Mouse (Mus musculus) midbrain, embryonic 16.5 days (tissue): Measurements from ENCODE around the gene Scarf1. TPM values are rescaled to one million over a fixed set of nuclear protein-coding genes. Genes with fewer than 3 reads are reported as not detected.

Source experiments
- ATAC-seq: fragments of 200-750 bp; cut with Nextera tagmentation; 2 replicates; pipeline ENCODE4 v1.8.0; 2017; ENCODE audit warnings: moderate TSS enrichment
- H3K27ac ChIP-seq: fragments of 300-500 bp; sonication (generic); 2 replicates; pipeline ENCODE4 v1.5.1; 2014; ENCODE audit warnings: mild to moderate bottlenecking, low read length, mixed read lengths
- H3K27me3 ChIP-seq: fragments of 300-500 bp; sonication (generic); 2 replicates; pipeline ENCODE4 v1.6.1; 2014; ENCODE audit warnings: low read depth, low read length, mixed read lengths; ENCODE audit not compliant: control insufficient read depth, insufficient read depth
- H3K36me3 ChIP-seq: fragments of 300-500 bp; sonication (generic); 2 replicates; pipeline ENCODE4 v1.6.1; 2014; ENCODE audit warnings: mild to moderate bottlenecking, low read length, moderate library complexity, mixed read lengths; ENCODE audit not compliant: control insufficient read depth, insufficient read depth
- H3K4me1 ChIP-seq: fragments of 300-500 bp; sonication (generic); 2 replicates; pipeline ENCODE4 v1.6.1; 2014; ENCODE audit warnings: mild to moderate bottlenecking, low read length, mixed read lengths; ENCODE audit not compliant: control insufficient read depth, insufficient read depth
- H3K4me2 ChIP-seq: fragments of 300-500 bp; sonication (generic); 2 replicates; pipeline ENCODE4 v1.6.1; 2014; ENCODE audit warnings: mild to moderate bottlenecking, low read length, mixed read lengths
- H3K4me3 ChIP-seq: fragments of 300-500 bp; sonication (generic); 2 replicates; pipeline ENCODE4 v1.5.1; 2014; ENCODE audit warnings: low read depth, mild to moderate bottlenecking, low read length, moderate library complexity, mixed read lengths
- H3K9ac ChIP-seq: fragments of 300-500 bp; sonication (generic); 2 replicates; pipeline ENCODE4 v1.6.1; 2014; ENCODE audit warnings: low read depth, low read length, mixed read lengths
- H3K9me3 ChIP-seq: fragments of 300-500 bp; sonication (generic); replicated peaks from 2 replicates; pipeline ENCODE4 v1.6.1; 2014; ENCODE audit warnings: mild to moderate bottlenecking, low read length, mixed read lengths; ENCODE audit not compliant: control insufficient read depth, poor library complexity, severe bottlenecking
- WGBS: fragments of 180-500 bp; shearing (Covaris S2); extraction: QIAGEN DNeasy Blood & Tissue Kit; methylation state at CpG from one replicate; pipeline ENCODE4 v1.1.7; 2014; 5-methylcytosine and 5-hydroxymethylcytosine counted together
- polyA plus RNA-seq: library from polyadenylated mRNA; unstranded; fragments of >200 nt; fragmentation: Nextera tagmentation; extraction: Ambion mirVana; gene quantifications from 2 replicates; pipeline ENCODE4 v1.2.1, GENCODE M21; 2015

Scarf1 gene
- polyA plus RNA-seq, 1 experiment from 2014 or later = 3.4 TPM

- no peak overlapping the region for H3K9ac ChIP-seq
- H3K4me2 ChIP-seq = no peak overlapping the region
- no peak overlapping the region for H3K27ac ChIP-seq
- H3K27me3 ChIP-seq = no peaks in the 10 kb centered on the region
- no peaks in the 10 kb centered on the region for H3K9me3 ChIP-seq
- no peak overlapping the region for H3K4me3 ChIP-seq
- H3K4me1 ChIP-seq = no peaks in the 10 kb centered on the region
- H3K36me3 ChIP-seq = no peaks in the 10 kb centered on the region
- 85% methylated on average over 15 of the region's 15 CpGs for WGBS
- ATAC-seq = no peak
These were observed 12.3 kb downstream of the Scarf1 start for GRCm38 (mm10) chr11:75525531-75526125.

GRCm38 (mm10) chr11:75526943-75527342 lies 13.6 kb downstream of the Scarf1 start:
- Histone ChIP-seq H3K9me3 (no peaks in the 10 kb centered on the region), H3K4me3 (no peak overlapping the region), H3K27ac (no peak overlapping the region), H3K27me3 (no peaks in the 10 kb centered on the region), H3K9ac (no peak overlapping the region), H3K4me2 (no peak overlapping the region), H3K4me1 (no peaks in the 10 kb centered on the region), H3K36me3 (no peaks in the 10 kb centered on the region)
- 91% methylated on average over 6 of the region's 6 CpGs for WGBS
- no peak for ATAC-seq

GRCm38 (mm10) chr11:75529771-75530170 lies 16.4 kb downstream of the Scarf1 start:
- H3K36me3 ChIP-seq = no peaks in the 10 kb centered on the region
- WGBS = 51% methylated on average over 4 of the region's 4 CpGs

GRCm38 (mm10) chr11:75530325-75530724 lies 17.0 kb downstream of the Scarf1 start:
- H3K36me3 ChIP-seq = no peaks in the 10 kb centered on the region
- peak; percentile 13; the same call in 1 of the 2 replicates for ATAC-seq
- peak overlapping the region; percentile 99 for H3K27ac ChIP-seq
- H3K27me3 ChIP-seq = no peaks in the 10 kb centered on the region
- H3K9ac ChIP-seq = peak overlapping the region; percentile 95
- H3K4me2 ChIP-seq = peak overlapping the region; percentile 96
- no peaks in the 10 kb centered on the region for H3K9me3 ChIP-seq
- 0% methylated on average over 10 of the region's 10 CpGs for WGBS
- H3K4me3 ChIP-seq = peak overlapping the region; percentile 84
- peaks cover 24% of the 10 kb centered on the region for H3K4me1 ChIP-seq

More at GRCm38 (mm10) chr11:75529771-75530170, 16.4 kb downstream of the Scarf1 start:
- no peak for ATAC-seq
- H3K4me3 ChIP-seq = no peak overlapping the region
- no peak overlapping the region for H3K4me2 ChIP-seq
- H3K27me3 ChIP-seq = no peaks in the 10 kb centered on the region
- peak overlapping the region; percentile 99; the same call in 1 of the 2 replicates for H3K27ac ChIP-seq
- no peak overlapping the region for H3K9ac ChIP-seq
- H3K9me3 ChIP-seq = no peaks in the 10 kb centered on the region
- peaks cover 18% of the 10 kb centered on the region for H3K4me1 ChIP-seq

GRCm38 (mm10) chr11:75530845-75531373 lies 17.6 kb downstream of the Scarf1 start:
- Histone ChIP-seq H3K27ac (peak overlapping the region; percentile 99), H3K9me3 (no peaks in the 10 kb centered on the region), H3K4me3 (peak overlapping the region; percentile 84), H3K9ac (peak overlapping the region; percentile 95), H3K4me1 (peaks cover 29% of the 10 kb centered on the region), H3K27me3 (no peaks in the 10 kb centered on the region), H3K4me2 (peak overlapping the region; percentile 96), H3K36me3 (no peaks in the 10 kb centered on the region)
- 0% methylated on average over 31 of the region's 31 CpGs for WGBS
- ATAC-seq = peak; percentile 43

GRCm38 (mm10) chr11:75531469-75532242 lies 18.3 kb downstream of the Scarf1 start, which contains the start of gene Slc43a2:
Slc43a2 (plus strand) TSS chr11:75531694.
- peak; percentile 96 for ATAC-seq
- Histone ChIP-seq H3K4me3 (peak within 1 kb of the TSS; percentile 84), H3K9me3 (no peaks in the 10 kb centered on the region), H3K36me3 (no peaks in the 10 kb centered on the region), H3K27me3 (no peaks in the 10 kb centered on the region), H3K27ac (peak within 1 kb of the TSS; percentile 99), H3K9ac (peak within 1 kb of the TSS; percentile 95), H3K4me2 (peak within 1 kb of the TSS; percentile 96), H3K4me1 (peaks cover 29% of the 10 kb centered on the region)
- WGBS = under 1% methylated on average over 62 of the region's 62 CpGs

GRCm38 (mm10) chr11:75532340-75533277 lies 19.3 kb downstream of the Scarf1 start:
- H3K4me1 ChIP-seq = peaks cover 29% of the 10 kb centered on the region
- no peaks in the 10 kb centered on the region for H3K36me3 ChIP-seq
- WGBS = 11% methylated on average over 38 of the region's 38 CpGs
- H3K27ac ChIP-seq = peak overlapping the region; percentile 99
- no peaks in the 10 kb centered on the region for H3K27me3 ChIP-seq
- H3K4me2 ChIP-seq = peak overlapping the region; percentile 96
- peak overlapping the region; percentile 84 for H3K4me3 ChIP-seq
- H3K9me3 ChIP-seq = no peaks in the 10 kb centered on the region
- peak overlapping the region; percentile 95 for H3K9ac ChIP-seq
- ATAC-seq = peak; percentile 22; the same call in 1 of the 2 replicates

- Histone ChIP-seq H3K27ac (peak overlapping the region; percentile 58; the same call in 1 of the 2 replicates), H3K27me3 (no peaks in the 10 kb centered on the region), H3K4me1 (peaks cover 29% of the 10 kb centered on the region), H3K4me3 (peak overlapping the region; percentile 84), H3K9ac (peak overlapping the region; percentile 95), H3K36me3 (no peaks in the 10 kb centered on the region), H3K4me2 (peak overlapping the region; percentile 96), H3K9me3 (no peaks in the 10 kb centered on the region)
- no peak for ATAC-seq
- WGBS = 79% methylated on average over 6 of the region's 6 CpGs
These were observed 20.1 kb downstream of the Scarf1 start for GRCm38 (mm10) chr11:75533314-75534015.
